Mouse (Mus musculus): Measurements from ENCODE around the gene Cyb5d1. TPM values are rescaled to one million over a fixed set of nuclear protein-coding genes. Genes with fewer than 3 reads are reported as not detected.

Gene Cyb5d1
- 10 to 100 TPM; 23.5 to 27.2 TPM for total RNA-seq (2023)

DNA sequence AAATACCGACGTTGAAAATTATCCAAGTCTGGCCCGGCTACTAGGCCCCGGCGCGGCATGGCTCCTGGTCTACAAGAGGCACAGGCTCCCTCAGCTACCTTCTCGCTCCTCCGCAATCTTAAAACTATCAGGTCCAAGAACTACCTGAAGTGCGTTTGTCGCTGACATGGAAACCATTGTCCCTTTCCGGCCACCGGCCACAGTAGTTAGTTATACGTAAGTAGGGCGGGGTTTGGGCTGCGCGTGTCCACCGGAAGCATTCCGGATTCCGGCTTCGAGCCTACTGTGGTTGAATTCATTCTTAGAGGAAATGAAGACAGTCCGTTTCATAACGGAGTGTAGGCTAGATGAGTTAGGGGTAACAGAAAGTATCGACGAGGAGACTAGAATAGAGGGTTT is at the start of gene Cyb5d1, which contains the start of gene Naa38:
Cyb5d1 (minus strand) TSS at position 397 of the 399 bp plus-strand sequence.
Naa38 (plus strand) TSS at position 253 of the 399 bp plus-strand sequence.

DNA sequence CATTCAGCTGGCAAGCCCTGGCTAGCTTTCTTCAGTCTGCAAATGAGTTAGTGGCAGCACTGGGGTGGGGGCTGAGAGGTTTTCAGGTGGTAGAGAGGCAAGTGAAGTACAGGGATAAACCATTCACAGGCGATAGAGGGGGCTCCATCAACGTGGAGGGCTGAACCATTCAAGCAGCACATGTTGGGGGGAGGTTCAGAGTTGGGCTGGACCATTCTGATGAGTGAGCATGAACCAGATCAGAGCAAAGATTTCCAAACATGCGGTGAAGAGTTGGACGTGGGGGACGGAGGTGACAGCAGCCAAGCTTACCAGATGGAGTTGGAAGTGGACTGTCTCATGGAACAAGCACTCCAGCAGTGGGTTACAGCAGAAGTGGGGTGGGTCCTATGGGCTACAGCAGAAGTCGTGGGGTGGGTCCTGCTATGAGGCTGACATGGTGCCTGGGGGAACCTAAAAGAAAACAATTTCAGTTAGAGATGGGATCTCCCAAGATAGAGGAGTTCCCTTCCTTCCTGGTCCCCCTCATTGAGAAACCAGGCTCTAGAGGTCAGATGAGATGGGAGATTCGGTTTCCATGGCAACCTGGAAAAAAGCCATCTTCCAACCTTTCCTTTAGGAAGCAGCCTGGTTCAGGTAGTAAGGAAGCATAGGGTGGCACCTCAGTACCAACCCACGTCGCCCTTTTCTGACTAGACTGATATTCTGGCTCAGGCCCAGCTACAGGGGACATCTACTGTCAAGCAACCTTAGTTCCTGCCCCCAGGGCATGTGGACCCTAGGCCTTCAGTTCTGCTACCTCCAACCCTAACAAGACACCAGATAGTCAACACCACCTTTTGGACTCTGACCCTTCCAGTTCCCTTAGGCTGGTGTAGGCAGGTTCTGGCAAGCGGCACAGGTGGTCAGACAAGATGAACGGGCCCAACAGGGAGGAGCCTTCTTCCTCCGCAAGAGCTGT is 18.1 kb upstream of the Cyb5d1 start, which contains the start of gene Kdm6b:
Kdm6b (minus strand) TSS at position 455 of the 961 bp plus-strand sequence.

DNA sequence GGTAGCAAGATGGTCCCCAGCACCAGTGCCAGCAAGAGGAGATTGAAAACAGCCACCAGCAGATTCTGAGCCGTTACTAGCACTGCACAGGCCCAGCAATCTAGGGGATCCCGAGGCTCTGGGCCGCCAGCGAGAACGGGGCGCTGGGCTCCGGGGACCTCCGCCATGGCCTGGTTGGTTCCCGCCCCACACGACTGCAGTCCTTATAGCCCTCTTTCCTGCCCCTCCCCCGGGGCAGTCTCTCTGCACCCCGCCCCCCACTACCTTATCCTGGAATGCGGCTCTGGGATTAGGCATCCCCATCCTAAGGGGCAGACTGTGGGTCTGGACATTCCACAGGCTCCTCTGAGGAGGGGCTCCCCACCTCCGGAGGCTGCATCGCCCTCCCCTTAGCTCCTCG is 2.6 kb upstream of the Cyb5d1 start, which contains the start of gene Tmem88:
Tmem88 (minus strand) TSS at position 176 of the 400 bp plus-strand sequence.

DNA sequence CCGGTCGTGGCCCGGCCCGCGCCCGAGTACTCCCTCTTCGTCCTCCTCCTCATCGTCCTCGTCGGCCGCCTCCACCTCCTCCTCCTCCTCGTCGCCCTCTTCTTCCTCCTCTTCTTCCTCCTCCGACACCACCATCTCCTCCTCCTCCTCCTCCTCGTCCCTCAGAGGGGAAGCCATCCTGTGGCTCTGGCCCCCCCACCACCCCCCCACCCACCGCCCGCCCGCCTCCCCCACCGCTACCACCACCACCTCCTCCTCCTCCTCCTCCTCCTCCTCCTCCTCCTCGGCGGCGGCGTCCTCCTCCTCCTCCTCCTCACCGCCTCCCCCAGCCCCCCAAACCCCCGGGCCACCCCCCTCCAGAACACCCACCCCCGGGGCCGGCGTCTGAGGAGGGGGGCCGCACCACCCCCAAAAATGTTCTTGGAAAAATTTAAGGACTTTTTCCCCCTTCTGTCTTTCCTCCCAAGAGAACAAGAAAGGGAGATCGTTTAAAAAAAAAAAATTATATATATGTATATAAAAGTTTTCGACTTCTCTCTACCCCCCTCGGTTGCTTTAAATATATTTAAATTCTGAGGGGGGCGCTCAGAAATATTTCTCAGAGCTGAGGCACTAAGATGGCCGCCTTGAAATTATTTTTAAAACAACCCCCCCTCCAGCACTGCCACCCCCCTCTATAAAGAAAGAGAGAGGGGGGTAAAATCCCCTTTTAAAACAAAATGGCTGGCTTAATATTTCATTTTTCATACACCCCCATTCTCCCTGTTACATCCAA is 26.0 kb downstream of the Cyb5d1 start, which contains the start of gene Chd3:
Chd3 (minus strand) TSS at position 192 of the 775 bp plus-strand sequence.

Other genes with a start within 250 kb of the Cyb5d1 start
- not detected for gene Alox12b, start 238.6 kb downstream of the Cyb5d1 start, total RNA-seq (2023)
- gene Alox8, start 197.8 kb downstream of the Cyb5d1 start, total RNA-seq (2023), result under 1 TPM; 0.11 to 0.28 TPM
- not detected for gene Gucy2e, start 158.6 kb downstream of the Cyb5d1 start, total RNA-seq (2023)
- gene Cntrob, start 71.9 kb downstream of the Cyb5d1 start, total RNA-seq (2023), result 10 to 100 TPM; 12.5 to 15.6 TPM
- 10 to 100 TPM; 44.7 to 46.6 TPM for gene Trappc1, start 71.7 kb downstream of the Cyb5d1 start, total RNA-seq (2023)
- under 1 TPM; 0.31 to 0.42 TPM for gene Kcnab3, start 69.4 kb downstream of the Cyb5d1 start, total RNA-seq (2023)
- gene Rnf227, start 55.2 kb downstream of the Cyb5d1 start, total RNA-seq (2023), result 1 to 10 TPM in 1 of 2 experiments, under 1 TPM in 1; 0.75 to 1.1 TPM
- 10 to 100 TPM; 12.7 to 16.7 TPM for gene Chd3, start 26.2 kb downstream of the Cyb5d1 start, total RNA-seq (2023)
- 10 to 100 TPM; 47.3 to 48.0 TPM for gene Naa38, start 144 bp downstream of the Cyb5d1 start, total RNA-seq (2023)
- 10 to 100 TPM in 1 of 2 experiments, 1 to 10 TPM in 1; 9.2 to 11.9 TPM for gene Tmem88, start 2.6 kb upstream of the Cyb5d1 start, total RNA-seq (2023)
- gene Kdm6b, start 18.0 kb upstream of the Cyb5d1 start, total RNA-seq (2023), result 100 to 1,000 TPM; 148 to 175 TPM
- gene Dnah2, start 153.5 kb upstream of the Cyb5d1 start, total RNA-seq (2023), result 1 to 10 TPM; 9.6 to 9.8 TPM
- under 1 TPM; 0.18 to 0.20 TPM for gene Efnb3, start 164.6 kb upstream of the Cyb5d1 start, total RNA-seq (2023)
- 1 to 10 TPM; 9.0 to 9.8 TPM for gene Wrap53, start 184.6 kb upstream of the Cyb5d1 start, total RNA-seq (2023)
- gene Trp53, start 184.7 kb upstream of the Cyb5d1 start, total RNA-seq (2023), result 10 to 100 TPM; 59.1 to 59.7 TPM
- gene Atp1b2, start 210.3 kb upstream of the Cyb5d1 start, total RNA-seq (2023), result 1 to 10 TPM; 5.4 to 6.9 TPM
- not detected for gene Shbg, start 222.3 kb upstream of the Cyb5d1 start, total RNA-seq (2023)
- not detected for gene Sat2, start 226.4 kb upstream of the Cyb5d1 start, total RNA-seq (2023)
- gene Fxr2, start 237.4 kb upstream of the Cyb5d1 start, total RNA-seq (2023), result 10 to 100 TPM; 42.3 to 53.2 TPM